Mouse (Mus musculus) adrenal gland, postnatal 0 days (tissue): ENCODE results near the gene Apobec3. TPM values are rescaled to one million over a fixed set of nuclear protein-coding genes. Genes with fewer than 3 reads are reported as not detected.

Experiments
- polyA plus RNA-seq: library from polyadenylated mRNA; unstranded; fragments of >200 nt; fragmentation: Nextera tagmentation; extraction: Ambion mirVana; gene quantifications from 2 replicates; pipeline ENCODE4 v1.2.1, GENCODE M21; 2015

Gene Apobec3
- 9.5 and 16.9 TPM in 2 replicates for polyA plus RNA-seq

DNA sequence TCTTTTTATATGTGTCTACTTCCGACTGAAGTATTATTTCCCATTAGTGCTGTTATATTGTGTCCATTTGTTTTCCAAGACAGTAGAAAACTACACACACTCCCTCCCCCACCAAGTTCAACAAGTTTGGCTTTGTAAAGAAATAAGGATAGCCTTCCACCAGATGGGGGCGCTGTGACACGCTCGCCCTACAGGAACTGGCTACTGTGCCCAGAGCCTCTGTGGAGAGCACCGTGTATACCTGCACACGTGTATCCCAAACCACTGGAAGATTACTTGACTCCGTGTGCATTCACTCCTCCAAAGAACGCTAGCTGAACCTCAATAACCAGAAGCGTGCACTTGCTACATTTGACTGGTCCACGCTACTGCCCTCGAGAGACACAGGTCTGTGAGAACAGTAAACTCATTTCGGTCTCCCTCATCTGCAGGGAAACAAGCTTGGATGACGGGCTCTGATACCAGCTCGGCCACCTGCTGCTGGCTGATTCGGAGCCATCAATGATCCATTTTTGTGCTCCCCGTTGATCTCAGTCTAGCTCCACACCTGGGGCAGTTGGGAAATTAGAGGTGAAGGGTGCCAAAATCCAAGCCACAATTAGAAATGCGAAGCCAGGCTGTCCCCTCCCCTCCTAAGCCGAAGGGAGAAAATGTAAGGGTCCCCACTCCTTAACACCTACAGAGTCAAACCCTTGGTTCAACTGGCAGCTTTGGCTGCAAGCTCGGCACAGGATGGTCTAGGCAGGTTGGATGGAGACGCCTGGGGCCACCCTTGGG lies at the start of gene Apobec3:
Gene Apobec3 (plus strand): TSS at position 224 of the 777 bp plus-strand sequence.

Other genes starting within 250 kb of the Apobec3 start
- 1.2 TPM in 2 replicates for gene Fam227a, start 232.7 kb upstream of the Apobec3 start, polyA plus RNA-seq
- 45.7 and 49.4 TPM in 2 replicates for gene Cby1, start 232.5 kb upstream of the Apobec3 start, polyA plus RNA-seq
- 206 and 230 TPM in 2 replicates for gene Tomm22, start 220.8 kb upstream of the Apobec3 start, polyA plus RNA-seq
- 14.7 and 14.8 TPM in 2 replicates for gene Josd1, start 203.7 kb upstream of the Apobec3 start, polyA plus RNA-seq
- gene Gtpbp1, start 200.8 kb upstream of the Apobec3 start, polyA plus RNA-seq: 11.3 and 13.0 TPM in 2 replicates
- 3.8 and 3.9 TPM in 2 replicates for gene Sun2, start 149.1 kb upstream of the Apobec3 start, polyA plus RNA-seq
- gene Dnal4, start 113.8 kb upstream of the Apobec3 start, polyA plus RNA-seq: 31.2 and 32.9 TPM in 2 replicates
- 5.4 and 11.8 TPM in 2 replicates for gene Nptxr, start 86.9 kb upstream of the Apobec3 start, polyA plus RNA-seq
- gene Npcd, start 57.4 kb upstream of the Apobec3 start, polyA plus RNA-seq: 0.28 and 0.47 TPM in 2 replicates
- 37.2 and 39.2 TPM in 2 replicates for gene Cbx6, start 57.0 kb upstream of the Apobec3 start, polyA plus RNA-seq
- 4.1 and 4.2 TPM in 2 replicates for gene Cbx7, start 79.5 kb downstream of the Apobec3 start, polyA plus RNA-seq
- 1.6 and 4.0 TPM in 2 replicates for gene Pdgfb, start 123.3 kb downstream of the Apobec3 start, polyA plus RNA-seq
- gene Syngr1, start 199.7 kb downstream of the Apobec3 start, polyA plus RNA-seq: 20.1 and 27.9 TPM in 2 replicates
- gene Rpl3, start 200.2 kb downstream of the Apobec3 start, polyA plus RNA-seq: 689 and 697 TPM in 2 replicates
- 14.6 and 20.4 TPM in 2 replicates for gene Tab1, start 241.5 kb downstream of the Apobec3 start, polyA plus RNA-seq